Mouse (Mus musculus): ENCODE results near the gene Syne1.

- TF ChIP-seq CTCF (IDR thresholded peaks at IDR 0.05; ENCODE audit: low read depth) (no peak), EP300 (IDR thresholded peaks at IDR 0.05; ENCODE audit: low read depth) (no peak)
These were observed 322.2 kb downstream of the Syne1 start for GRCm38 (mm10) chr10:5229129-5229528.

Measured in liver, postnatal 0 days (tissue).